Mouse (Mus musculus) lung, adult 2 months (tissue): Measurements from ENCODE around the gene R3hdml.

Experiments
- CTCF ChIP-seq: fragments of 200-500 bp; IDR thresholded peaks from 2 replicates; pipeline ENCODE4 v1.5.1; 2011; ENCODE audit warnings: mild to moderate bottlenecking, low read length, control low read depth; ENCODE audit not compliant: insufficient read depth
- POLR2A ChIP-seq: fragments of 200-500 bp; IDR thresholded peaks from 2 replicates; pipeline ENCODE4 v1.6.1; 2011; ENCODE audit warnings: low read depth, mild to moderate bottlenecking, control low read depth, low read length, borderline replicate concordance; ENCODE audit errors: extremely low read depth

- TF ChIP-seq POLR2A (no peak), CTCF (no peak)
These were observed 42.8 kb upstream of the R3hdml start for GRCm38 (mm10) chr2:163449276-163449675.
